Mouse (Mus musculus) olfactory bulb, adult 2 months (tissue): ENCODE results near the gene Trak1.

ENCODE experiments used
- CTCF ChIP-seq: fragments of 200-500 bp; IDR thresholded peaks from 2 replicates; pipeline ENCODE4 v1.5.1; 2012; ENCODE audit warnings: low read depth, mild to moderate bottlenecking, low read length, moderate library complexity; ENCODE audit not compliant: insufficient read depth
- POLR2A ChIP-seq: fragments of 200-500 bp; IDR thresholded peaks from 2 replicates; pipeline ENCODE4 v1.6.1; 2012; ENCODE audit warnings: mild to moderate bottlenecking, low read depth, low read length, moderate library complexity; ENCODE audit not compliant: insufficient read depth

- TF ChIP-seq CTCF (no peak), POLR2A (no peak)
Measured at GRCm38 (mm10) chr9:121351388-121352078, 54.2 kb downstream of the Trak1 start.
